Mouse (Mus musculus) spleen, adult 2 months (tissue): ENCODE data around the gene Ap2b1.
"Not testable (repeated sequence)": the region's sequence is repeated elsewhere in the genome, so short reads cannot be mapped to it uniquely, and the experiment has no call there.

Source experiments
- CTCF ChIP-seq: fragments of 200-500 bp; IDR thresholded peaks from 2 replicates; pipeline ENCODE4 v1.5.1; 2011; ENCODE audit warnings: mild to moderate bottlenecking, inconsistent platforms; ENCODE audit not compliant: insufficient read depth, insufficient read length, insufficient replicate concordance; ENCODE audit errors: extremely low read depth
- POLR2A ChIP-seq: fragments of 200-500 bp; IDR thresholded peaks from 2 replicates; pipeline ENCODE4 v1.6.1; 2011; ENCODE audit warnings: low read depth, low read length, inconsistent platforms

GRCm38 (mm10) chr11:83326692-83327091, 27.9 kb downstream of the Ap2b1 start:
- TF ChIP-seq CTCF, POLR2A: not testable (repeated sequence)
